Mouse (Mus musculus) kidney, postnatal 0 days (tissue): ENCODE measurements around the gene Pigk. TPM values are rescaled to one million over a fixed set of nuclear protein-coding genes. Genes with fewer than 3 reads are reported as not detected.

Source experiments
- ATAC-seq: fragments of 200-750 bp; cut with Nextera tagmentation; replicated peaks from 2 replicates; pipeline ENCODE4 v1.8.0; 2017; ENCODE audit warnings: low read depth, moderate number of reproducible peaks, moderate TSS enrichment, moderate library complexity; ENCODE audit not compliant: low FRiP score
- DNase-seq: peaks from one replicate; pipeline ENCODE4 v3.0.0-alpha.2; 2016; ENCODE audit warnings: low spot score
- H3K27ac ChIP-seq: fragments of 300-500 bp; sonication (generic); 2 replicates; pipeline ENCODE4 v1.5.1; 2014; ENCODE audit warnings: mild to moderate bottlenecking
- H3K27me3 ChIP-seq: fragments of 300-500 bp; sonication (generic); 2 replicates; pipeline ENCODE4 v1.6.1; 2014; ENCODE audit warnings: low read length, mixed read lengths; ENCODE audit not compliant: insufficient read depth
- H3K36me3 ChIP-seq: fragments of 300-500 bp; sonication (generic); 2 replicates; pipeline ENCODE4 v1.6.1; 2014; ENCODE audit warnings: low read length, mixed read lengths; ENCODE audit not compliant: insufficient read depth
- H3K4me1 ChIP-seq: fragments of 300-500 bp; sonication (generic); replicated peaks from 2 replicates; pipeline ENCODE4 v1.6.1; 2014; ENCODE audit warnings: antibody characterized with exemption, low read length, mixed read lengths; ENCODE audit not compliant: insufficient read depth
- H3K4me2 ChIP-seq: fragments of 300-500 bp; sonication (generic); 2 replicates; pipeline ENCODE4 v1.6.1; 2014; ENCODE audit warnings: mild to moderate bottlenecking, low read length, moderate library complexity, mixed read lengths
- H3K4me3 ChIP-seq: fragments of 300-500 bp; sonication (generic); replicated peaks from 2 replicates; pipeline ENCODE4 v1.5.1; 2014; ENCODE audit warnings: low read depth, low read length
- H3K9ac ChIP-seq: fragments of 300-500 bp; sonication (generic); 2 replicates; pipeline ENCODE4 v1.6.1; 2014; ENCODE audit warnings: low read depth, low read length
- H3K9me3 ChIP-seq: fragments of 300-500 bp; sonication (generic); replicated peaks from 2 replicates; pipeline ENCODE4 v1.6.1; 2016; ENCODE audit warnings: low read length, inconsistent platforms, mixed read lengths
- CTCF ChIP-seq: IDR thresholded peaks from 2 replicates; pipeline ENCODE4 v1.5.1; 2016; ENCODE audit warnings: antibody characterized with exemption, low read depth, mild to moderate bottlenecking, moderate library complexity
- WGBS: fragments of 180-500 bp; shearing (Covaris S2); extraction: QIAGEN DNeasy Blood & Tissue Kit; methylation state at CpG from one replicate; pipeline ENCODE4 v1.1.7; 2014; 5-methylcytosine and 5-hydroxymethylcytosine counted together
- polyA plus RNA-seq: library from polyadenylated mRNA; unstranded; fragments of >200 nt; fragmentation: Nextera tagmentation; extraction: Ambion mirVana; gene quantifications from 2 replicates; pipeline ENCODE4 v1.2.1, GENCODE M21; 2015

The Pigk gene
- polyA plus RNA-seq, 1 experiment from 2014 or later, result 48.5 TPM

DNA sequence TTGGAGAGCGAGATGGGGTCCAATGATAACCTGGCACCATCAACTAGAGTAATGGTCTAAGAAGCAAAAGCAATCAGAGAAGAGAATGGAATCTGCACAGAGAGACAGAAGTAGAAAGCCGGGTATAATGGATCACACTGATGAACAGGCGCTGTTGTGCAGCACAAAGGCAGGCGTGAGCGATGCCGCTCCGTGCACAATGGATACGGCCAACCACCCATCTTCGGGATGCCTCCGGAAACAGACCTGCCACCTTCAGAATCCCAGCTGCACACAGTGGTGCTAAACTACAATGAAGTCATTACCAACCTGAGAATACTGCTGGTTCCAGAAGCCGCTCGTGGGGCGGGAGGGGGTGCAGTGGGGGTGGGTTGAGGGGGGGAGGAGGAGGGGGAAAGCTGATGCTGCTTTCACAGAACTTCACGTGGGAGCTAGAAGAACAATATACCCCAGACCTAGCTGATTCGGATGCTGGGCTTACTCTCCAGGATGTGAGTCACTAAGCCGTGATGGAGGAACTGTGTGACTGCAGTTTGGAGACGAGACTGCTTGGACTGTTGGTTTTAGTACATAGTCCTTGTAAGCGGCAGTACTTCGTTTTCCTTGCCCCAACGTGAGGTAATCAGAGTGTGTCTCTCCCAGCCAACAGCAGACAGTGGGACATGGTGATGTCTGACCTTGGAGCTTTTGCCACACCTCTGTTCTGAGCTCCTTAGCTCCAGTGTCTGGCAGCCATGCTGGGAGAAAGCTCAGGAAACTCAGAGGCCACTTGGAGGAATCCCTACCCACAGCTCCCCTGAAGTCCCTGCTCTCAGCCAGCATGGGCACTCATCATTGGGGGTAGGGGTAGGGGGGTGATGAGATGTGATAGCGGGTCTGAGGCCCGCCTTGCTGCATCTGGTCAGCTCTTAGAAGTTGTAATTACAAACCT is 152.4 kb downstream of the Pigk start:
- Histone ChIP-seq H3K27ac (no peak overlapping the region), H3K36me3 (no peaks in the 10 kb centered on the region), H3K9ac (no peak overlapping the region), H3K4me1 (no peaks in the 10 kb centered on the region), H3K4me2 (no peak overlapping the region), H3K27me3 (no peaks in the 10 kb centered on the region), H3K9me3 (no peaks in the 10 kb centered on the region), H3K4me3 (no peak overlapping the region)
- DNase-seq (no peak), ATAC-seq (no peak)
- no peak for TF ChIP-seq CTCF
- WGBS, result 72% methylated on average over 22 of the region's 22 CpGs

DNA sequence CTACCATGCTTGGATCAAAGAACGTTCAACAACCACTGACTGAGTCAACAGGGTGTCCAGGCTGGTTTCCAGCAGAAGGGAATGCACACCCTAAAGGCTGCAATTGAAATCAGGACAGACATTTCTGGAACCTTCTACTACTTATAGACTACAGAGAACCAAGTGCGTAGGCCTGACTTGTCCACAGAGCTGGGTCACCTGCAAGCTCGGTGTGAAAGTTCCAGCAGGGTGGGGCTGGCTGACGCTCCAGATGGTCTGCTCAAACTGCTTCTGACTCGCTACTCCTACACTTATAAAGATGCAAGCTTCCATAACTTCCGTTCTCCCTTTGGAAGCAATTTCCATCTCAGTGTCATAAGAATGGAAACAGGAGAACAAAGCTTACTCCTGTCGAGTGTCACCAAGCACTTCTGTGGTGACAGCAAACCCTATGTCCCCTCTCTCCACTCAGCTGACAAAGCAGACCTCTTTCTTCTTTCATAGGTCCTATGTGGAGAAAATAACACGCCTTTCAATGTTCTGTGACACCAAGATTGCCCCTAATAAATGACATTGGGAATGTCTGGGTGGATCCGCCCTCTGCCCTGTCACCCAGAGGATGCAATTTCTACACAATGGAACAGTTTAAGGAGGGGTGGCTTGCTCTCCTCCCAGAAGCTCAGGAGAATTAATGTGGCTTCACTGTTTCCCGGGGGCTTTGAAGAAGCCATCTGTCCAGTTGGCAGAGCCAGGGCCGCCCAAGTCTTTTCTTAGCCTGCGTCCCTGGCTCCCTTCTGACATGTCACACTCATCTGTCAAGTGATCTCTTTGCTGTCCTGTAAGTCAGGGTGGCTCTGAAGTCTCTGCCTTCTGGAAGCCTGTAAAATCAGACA is 154.0 kb downstream of the Pigk start:
- no peaks in the 10 kb centered on the region for H3K4me1 ChIP-seq
- H3K27me3 ChIP-seq, result no peaks in the 10 kb centered on the region
- no peak for TF ChIP-seq CTCF
- H3K9ac ChIP-seq, result no peak overlapping the region
- H3K4me3 ChIP-seq, result no peak overlapping the region
- 53% methylated on average over 12 of the region's 12 CpGs for WGBS
- no peaks in the 10 kb centered on the region for H3K36me3 ChIP-seq
- DNase-seq (no peak), ATAC-seq (no peak)
- H3K27ac ChIP-seq, result no peak overlapping the region
- no peaks in the 10 kb centered on the region for H3K9me3 ChIP-seq
- no peak overlapping the region for H3K4me2 ChIP-seq

- DNase-seq, result no peak
- H3K9me3 ChIP-seq, result no peaks in the 10 kb centered on the region
- no peaks in the 10 kb centered on the region for H3K36me3 ChIP-seq
- WGBS, result 36% methylated on average over 12 of the region's 12 CpGs
- no peak overlapping the region for H3K4me3 ChIP-seq
- no peak for TF ChIP-seq CTCF
- no peak overlapping the region for H3K4me2 ChIP-seq
- no peak for ATAC-seq
- H3K27me3 ChIP-seq, result no peaks in the 10 kb centered on the region
- no peak overlapping the region for H3K9ac ChIP-seq
- no peak overlapping the region for H3K27ac ChIP-seq
- no peaks in the 10 kb centered on the region for H3K4me1 ChIP-seq
Measured at GRCm38 (mm10) chr3:152872054-152872453, 158.2 kb downstream of the Pigk start.

DNA sequence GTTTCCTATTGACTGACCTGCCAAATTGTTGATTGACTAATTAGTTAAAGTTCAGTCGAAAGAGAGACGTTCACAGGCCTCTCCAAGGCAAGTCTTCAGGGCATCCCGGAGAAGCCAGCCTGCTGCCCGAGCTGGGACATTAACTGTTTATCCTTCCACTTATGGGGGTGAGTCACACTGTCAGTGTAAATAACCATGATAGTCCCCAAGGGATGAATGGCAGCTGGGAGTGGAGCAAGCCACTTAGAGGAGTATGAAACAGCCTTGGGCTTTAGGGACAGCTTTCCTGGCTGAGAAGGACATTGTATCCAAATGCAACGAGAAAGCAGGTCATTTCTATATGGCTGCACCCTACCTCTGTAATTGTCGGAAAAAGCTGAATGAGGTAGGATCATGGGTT is 158.7 kb downstream of the Pigk start:
- no peak overlapping the region for H3K27ac ChIP-seq
- H3K27me3 ChIP-seq, result no peaks in the 10 kb centered on the region

GRCm38 (mm10) chr3:152874431-152875355 is 160.8 kb downstream of the Pigk start:
- TF ChIP-seq CTCF, result no peak
- ATAC-seq, result no peak
- Histone ChIP-seq H3K36me3 (no peaks in the 10 kb centered on the region), H3K4me3 (no peak overlapping the region), H3K9ac (no peak overlapping the region), H3K9me3 (no peaks in the 10 kb centered on the region), H3K27ac (no peak overlapping the region), H3K4me1 (no peaks in the 10 kb centered on the region), H3K27me3 (no peaks in the 10 kb centered on the region), H3K4me2 (no peak overlapping the region)
- DNase-seq, result no peak
- 90% methylated on average over 17 of the region's 17 CpGs for WGBS

More for the DNA sequence above, 158.7 kb downstream of the Pigk start:
- Histone ChIP-seq H3K9ac (no peak overlapping the region), H3K4me1 (no peaks in the 10 kb centered on the region), H3K9me3 (no peaks in the 10 kb centered on the region), H3K36me3 (no peaks in the 10 kb centered on the region), H3K4me3 (no peak overlapping the region), H3K4me2 (no peak overlapping the region)
- no peak for TF ChIP-seq CTCF
- no peak for DNase-seq
- ATAC-seq, result no peak
- 50% methylated on average over 6 of the region's 6 CpGs for WGBS
